Mouse (Mus musculus): ENCODE data around the gene Eddm3b.

- no peak for TF ChIP-seq CTCF (IDR thresholded peaks at IDR 0.05; ENCODE audit: low read depth, low read length)
- TF ChIP-seq POLR2A (IDR thresholded peaks at IDR 0.05; ENCODE audit: borderline replicate concordance, low read depth, low read length) = no peak
Measured at GRCm38 (mm10) chr14:51106449-51106967, 7.7 kb upstream of the Eddm3b start.

Data from bone marrow macrophage, adult 2 months (primary cell).